Mouse (Mus musculus) midbrain, postnatal 0 days (tissue): ENCODE measurements around the gene Pkp3. TPM values are rescaled to one million over a fixed set of nuclear protein-coding genes. Genes with fewer than 3 reads are reported as not detected.

Experiments used
- ATAC-seq: fragments of 200-750 bp; cut with Nextera tagmentation; 2 replicates; pipeline ENCODE4 v1.8.0; 2017; ENCODE audit warnings: moderate number of reproducible peaks, mild to moderate bottlenecking, moderate TSS enrichment, moderate library complexity; ENCODE audit not compliant: low FRiP score
- DNase-seq: peaks from one replicate; pipeline ENCODE4 v3.0.0-alpha.2; 2015; ENCODE audit warnings: low spot score
- H3K27ac ChIP-seq: fragments of 300-500 bp; sonication (generic); 2 replicates; pipeline ENCODE4 v1.5.1; 2014; ENCODE audit warnings: low read depth, mild to moderate bottlenecking, low read length, mixed read lengths
- H3K27me3 ChIP-seq: fragments of 300-500 bp; sonication (generic); 2 replicates; pipeline ENCODE4 v1.6.1; 2014; ENCODE audit warnings: low read length, control low read depth, mixed read lengths; ENCODE audit not compliant: insufficient read depth
- H3K36me3 ChIP-seq: fragments of 300-500 bp; sonication (generic); 2 replicates; pipeline ENCODE4 v1.6.1; 2014; ENCODE audit warnings: low read length, control low read depth, mixed read lengths; ENCODE audit not compliant: insufficient read depth
- H3K4me1 ChIP-seq: fragments of 300-500 bp; sonication (generic); 2 replicates; pipeline ENCODE4 v1.6.1; 2014; ENCODE audit warnings: mild to moderate bottlenecking, control low read depth, antibody characterized with exemption, low read length, mixed read lengths; ENCODE audit not compliant: insufficient read depth
- H3K4me2 ChIP-seq: fragments of 300-500 bp; sonication (generic); 2 replicates; pipeline ENCODE4 v1.6.1; 2014; ENCODE audit warnings: low read depth, mild to moderate bottlenecking, low read length, mixed read lengths; ENCODE audit not compliant: poor library complexity, severe bottlenecking
- H3K4me3 ChIP-seq: fragments of 300-500 bp; sonication (generic); 2 replicates; pipeline ENCODE4 v1.5.1; 2014; ENCODE audit warnings: low read depth, mild to moderate bottlenecking, low read length, moderate library complexity
- H3K9ac ChIP-seq: fragments of 300-500 bp; sonication (generic); replicated peaks from 2 replicates; pipeline ENCODE4 v1.6.1; 2014; ENCODE audit warnings: mild to moderate bottlenecking, low read length, moderate library complexity, mixed read lengths; ENCODE audit not compliant: poor library complexity, severe bottlenecking
- H3K9me3 ChIP-seq: fragments of 300-500 bp; sonication (generic); 2 replicates; pipeline ENCODE4 v1.6.1; 2016; ENCODE audit warnings: low read length, control low read depth
- CTCF ChIP-seq: IDR thresholded peaks from 2 replicates; pipeline ENCODE4 v1.5.1; 2016; ENCODE audit warnings: antibody characterized with exemption, mild to moderate bottlenecking
- WGBS: fragments of 180-500 bp; shearing (Covaris S2); extraction: QIAGEN DNeasy Blood & Tissue Kit; methylation state at CpG from one replicate; pipeline ENCODE4 v1.1.7; 2014; 5-methylcytosine and 5-hydroxymethylcytosine counted together
- polyA plus RNA-seq: library from polyadenylated mRNA; unstranded; fragments of >200 nt; fragmentation: Nextera tagmentation; extraction: Ambion mirVana; gene quantifications from 2 replicates; pipeline ENCODE4 v1.2.1, GENCODE M21; 2015
- total RNA-seq: library from RNA; depleted of rRNA; stranded (reverse); fragments of >200 nt; gene quantifications from 2 replicates; pipeline ENCODE4 v1.2.3, GENCODE M21; 2014

The Pkp3 gene
- total and polyA plus RNA-seq, 2 experiments from 2014 or later: 0.49 TPM; not detected in 1

- ATAC-seq (no peak), DNase-seq (no peak)
- no peak for TF ChIP-seq CTCF
- Histone ChIP-seq H3K27ac (no peak overlapping the region), H3K27me3 (no peaks in the 10 kb centered on the region), H3K4me1 (no peaks in the 10 kb centered on the region), H3K36me3 (no peaks in the 10 kb centered on the region), H3K9me3 (no peaks in the 10 kb centered on the region), H3K4me3 (no peak overlapping the region), H3K4me2 (no peak overlapping the region), H3K9ac (no peak overlapping the region)
- WGBS: 33% methylated on average over 34 of the region's 34 CpGs
Observed at GRCm38 (mm10) chr7:141079481-141080449, 1.7 kb downstream of the Pkp3 start.

GRCm38 (mm10) chr7:141087894-141088293 lies 9.9 kb downstream of the Pkp3 start:
- H3K27me3 ChIP-seq: peaks cover 25% of the 10 kb centered on the region
- DNase-seq (no peak), ATAC-seq (no peak)
- H3K9me3 ChIP-seq: no peaks in the 10 kb centered on the region
- H3K36me3 ChIP-seq: no peaks in the 10 kb centered on the region
- no peak overlapping the region for H3K9ac ChIP-seq
- H3K27ac ChIP-seq: no peak overlapping the region
- no peaks in the 10 kb centered on the region for H3K4me1 ChIP-seq
- no peak for TF ChIP-seq CTCF
- 54% methylated on average over 8 of the region's 8 CpGs for WGBS
- no peak overlapping the region for H3K4me3 ChIP-seq
- no peak overlapping the region for H3K4me2 ChIP-seq

GRCm38 (mm10) chr7:141088473-141088872 lies 10.5 kb downstream of the Pkp3 start:
- 24% methylated on average over 18 of the region's 18 CpGs for WGBS
- H3K9ac ChIP-seq: no peak overlapping the region
- H3K4me1 ChIP-seq: no peaks in the 10 kb centered on the region
- H3K36me3 ChIP-seq: no peaks in the 10 kb centered on the region
- no peak overlapping the region for H3K4me2 ChIP-seq
- H3K4me3 ChIP-seq: no peak overlapping the region
- TF ChIP-seq CTCF: no peak
- DNase-seq: no peak
- no peak overlapping the region for H3K27ac ChIP-seq
- H3K9me3 ChIP-seq: no peaks in the 10 kb centered on the region
- peaks cover 28% of the 10 kb centered on the region for H3K27me3 ChIP-seq
- no peak for ATAC-seq

GRCm38 (mm10) chr7:141090228-141090627 lies 12.2 kb downstream of the Pkp3 start:
- no peak for TF ChIP-seq CTCF
- Histone ChIP-seq H3K9me3 (no peaks in the 10 kb centered on the region), H3K4me3 (no peak overlapping the region), H3K9ac (no peak overlapping the region), H3K36me3 (no peaks in the 10 kb centered on the region), H3K27me3 (peaks cover 28% of the 10 kb centered on the region), H3K4me1 (no peaks in the 10 kb centered on the region), H3K4me2 (no peak overlapping the region), H3K27ac (no peak overlapping the region)
- WGBS: 60% methylated on average over 8 of the region's 8 CpGs
- DNase-seq (no peak), ATAC-seq (no peak)

GRCm38 (mm10) chr7:141092051-141092735 lies 14.2 kb downstream of the Pkp3 start:
- Histone ChIP-seq H3K4me3 (no peak overlapping the region), H3K27me3 (peaks cover 28% of the 10 kb centered on the region), H3K9ac (no peak overlapping the region), H3K4me2 (peak overlapping the region; percentile 32), H3K4me1 (no peaks in the 10 kb centered on the region), H3K9me3 (no peaks in the 10 kb centered on the region), H3K27ac (no peak overlapping the region), H3K36me3 (no peaks in the 10 kb centered on the region)
- peak; percentile 65 for TF ChIP-seq CTCF
- ATAC-seq (no peak), DNase-seq (peak; percentile 66)
- 9% methylated on average over 36 of the region's 37 CpGs for WGBS

- H3K9me3 ChIP-seq: no peaks in the 10 kb centered on the region
- H3K27me3 ChIP-seq: peaks cover 23% of the 10 kb centered on the region
- WGBS: 90% methylated on average over 6 of the region's 6 CpGs
- no peak for TF ChIP-seq CTCF
- H3K9ac ChIP-seq: no peak overlapping the region
- ATAC-seq: no peak
- H3K4me2 ChIP-seq: no peak overlapping the region
- H3K4me3 ChIP-seq: no peak overlapping the region
- H3K27ac ChIP-seq: no peak overlapping the region
- DNase-seq: no peak
- H3K36me3 ChIP-seq: no peaks in the 10 kb centered on the region
- no peaks in the 10 kb centered on the region for H3K4me1 ChIP-seq
Observed at GRCm38 (mm10) chr7:141093950-141094349, 15.9 kb downstream of the Pkp3 start.
